Mouse (Mus musculus) kidney, embryonic 14.5 days (tissue): Measurements from ENCODE around the gene Fam222b. TPM values are rescaled to one million over a fixed set of nuclear protein-coding genes. Genes with fewer than 3 reads are reported as not detected.
A peak's percentile ranks its signal among the peaks of the same experiment; 100 is the strongest.

Experiments
- ATAC-seq: fragments of 200-750 bp; cut with Nextera tagmentation; 2 replicates; pipeline ENCODE4 v1.8.0; 2017; ENCODE audit warnings: moderate number of reproducible peaks, mild to moderate bottlenecking, moderate TSS enrichment, moderate library complexity; ENCODE audit not compliant: low FRiP score, low TSS enrichment
- H3K27ac ChIP-seq: fragments of 300-500 bp; sonication (generic); 2 replicates; pipeline ENCODE4 v1.5.1; 2014; ENCODE audit warnings: low read depth, mild to moderate bottlenecking, low read length, moderate library complexity, mixed read lengths
- H3K27me3 ChIP-seq: fragments of 300-500 bp; sonication (generic); 2 replicates; pipeline ENCODE4 v1.6.1; 2014; ENCODE audit warnings: mild to moderate bottlenecking, low read length; ENCODE audit not compliant: control insufficient read depth, insufficient read depth
- H3K36me3 ChIP-seq: fragments of 300-500 bp; sonication (generic); 2 replicates; pipeline ENCODE4 v1.6.1; 2014; ENCODE audit warnings: low read length, mixed read lengths; ENCODE audit not compliant: control insufficient read depth, insufficient read depth
- H3K4me1 ChIP-seq: fragments of 300-500 bp; sonication (generic); 2 replicates; pipeline ENCODE4 v1.6.1; 2014; ENCODE audit warnings: low read length, mixed read lengths; ENCODE audit not compliant: control insufficient read depth, insufficient read depth
- H3K4me2 ChIP-seq: fragments of 300-500 bp; sonication (generic); replicated peaks from 2 replicates; pipeline ENCODE4 v1.6.1; 2014; ENCODE audit warnings: low read depth, mild to moderate bottlenecking, low read length
- H3K4me3 ChIP-seq: fragments of 300-500 bp; sonication (generic); 2 replicates; pipeline ENCODE4 v1.5.1; 2014; ENCODE audit warnings: mild to moderate bottlenecking, low read length
- H3K9ac ChIP-seq: fragments of 300-500 bp; sonication (generic); 2 replicates; pipeline ENCODE4 v1.6.1; 2014; ENCODE audit warnings: low read depth, mild to moderate bottlenecking, low read length, moderate library complexity
- H3K9me3 ChIP-seq: fragments of 300-500 bp; sonication (generic); 2 replicates; pipeline ENCODE4 v1.6.1; 2016; ENCODE audit warnings: low read length; ENCODE audit not compliant: control insufficient read depth
- WGBS: fragments of 180-500 bp; shearing (Covaris S2); extraction: QIAGEN DNeasy Blood & Tissue Kit; methylation state at CpG from one replicate; pipeline ENCODE4 v1.1.7; 2014; 5-methylcytosine and 5-hydroxymethylcytosine counted together
- polyA plus RNA-seq: library from polyadenylated mRNA; unstranded; fragments of >200 nt; fragmentation: Nextera tagmentation; extraction: Ambion mirVana; gene quantifications from 2 replicates; pipeline ENCODE4 v1.2.1, GENCODE M21; 2014

Gene Fam222b
- polyA plus RNA-seq, 1 experiment from 2014 or later = 16.9 TPM

DNA sequence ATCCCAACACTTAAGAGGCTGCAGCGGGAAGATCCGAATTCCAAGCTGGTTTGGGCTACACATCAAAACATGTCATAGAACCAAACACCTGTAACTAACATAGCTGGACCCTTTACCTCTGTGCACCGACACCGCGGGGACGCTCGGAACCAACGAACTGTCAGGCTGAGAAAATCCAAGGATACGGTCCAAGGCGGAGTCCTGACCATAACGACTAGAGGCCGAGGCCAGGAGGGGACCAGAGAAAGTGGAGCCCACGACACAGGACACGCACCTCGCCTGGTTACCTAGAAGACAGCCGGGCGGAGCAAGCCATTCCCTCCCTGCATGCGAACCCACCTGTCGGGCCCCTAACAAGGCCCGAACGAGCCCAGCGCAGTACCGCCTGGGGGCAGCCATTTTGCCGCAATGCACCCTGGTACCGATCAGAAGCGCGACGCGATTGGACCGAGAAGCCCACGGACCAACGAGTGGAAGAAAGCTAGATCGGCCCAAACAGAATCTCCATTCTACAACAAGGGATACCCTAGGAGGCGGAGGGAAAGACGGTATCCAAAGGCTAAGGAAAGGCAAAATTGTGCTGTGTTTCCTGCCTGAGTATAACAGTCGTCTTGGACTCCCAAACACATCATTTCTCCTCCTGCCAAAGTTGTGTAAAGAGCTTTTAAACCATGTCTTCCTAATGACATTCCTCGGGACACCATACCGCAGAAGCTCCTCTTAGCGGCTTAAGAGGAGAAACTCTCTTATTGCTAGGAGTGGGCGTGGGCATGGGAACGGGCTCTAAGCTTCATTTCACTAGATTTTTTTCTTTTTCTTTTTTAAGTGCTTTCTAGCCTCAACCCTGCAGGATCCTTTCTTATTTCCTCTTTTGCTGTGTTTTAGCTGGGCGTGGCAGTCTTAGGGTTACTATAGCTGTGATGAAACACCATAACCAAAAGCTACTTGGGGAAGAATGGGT, 14.2 kb upstream of the Fam222b start, which contains the start of gene Eral1:
TSS of gene Eral1 (minus strand) at position 423 of the 961 bp plus-strand sequence.
- ATAC-seq = peak; percentile 95
- H3K4me1 ChIP-seq = peaks cover 8% of the 10 kb centered on the region; the same call in 1 of the 2 replicates
- 2% methylated on average over 42 of the region's 42 CpGs for WGBS

DNA sequence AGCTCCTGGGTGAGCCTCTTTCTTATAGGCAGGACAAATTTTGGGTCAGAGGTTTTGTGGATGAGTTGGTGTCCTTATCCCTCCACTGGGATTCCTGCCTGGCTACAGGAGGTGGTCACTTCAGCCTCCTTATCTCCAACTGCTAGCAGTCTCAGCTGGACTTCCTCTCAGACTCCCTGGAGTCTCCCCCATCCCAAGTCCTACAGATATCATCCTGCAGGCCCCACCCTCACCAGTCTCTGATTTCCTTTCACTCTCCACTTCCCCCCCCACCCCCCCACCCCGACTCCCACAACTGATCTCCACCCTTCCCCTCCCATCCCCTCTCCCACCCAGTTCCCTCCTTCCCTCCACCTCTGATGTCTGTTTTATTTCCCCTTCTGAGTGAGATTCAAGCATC, 10.9 kb upstream of the Fam222b start:
- WGBS = 36% methylated on average over 1 of the region's 1 CpGs
- H3K27me3 ChIP-seq = no peaks in the 10 kb centered on the region
- H3K9ac ChIP-seq = no peak overlapping the region
- H3K4me1 ChIP-seq = peaks cover 8% of the 10 kb centered on the region; the same call in 1 of the 2 replicates
- no peaks in the 10 kb centered on the region for H3K36me3 ChIP-seq
- no peaks in the 10 kb centered on the region for H3K9me3 ChIP-seq
- ATAC-seq = no peak
- H3K4me3 ChIP-seq = no peak overlapping the region
- H3K4me2 ChIP-seq = no peak overlapping the region
- no peak overlapping the region for H3K27ac ChIP-seq

More for the DNA sequence above, 14.2 kb upstream of the Fam222b start, which contains the start of gene Eral1:
- peak within 1 kb of the TSS; percentile 86 for H3K9ac ChIP-seq
- peak within 1 kb of the TSS; percentile 81 for H3K4me2 ChIP-seq
- H3K36me3 ChIP-seq = peaks cover 20% of the 10 kb centered on the region
- no peaks in the 10 kb centered on the region for H3K9me3 ChIP-seq
- no peaks in the 10 kb centered on the region for H3K27me3 ChIP-seq
- peak within 1 kb of the TSS; percentile 37; the same call in 1 of the 2 replicates for H3K27ac ChIP-seq
- peak within 1 kb of the TSS; percentile 96 for H3K4me3 ChIP-seq

- no peaks in the 10 kb centered on the region for H3K4me1 ChIP-seq
- H3K9me3 ChIP-seq = no peaks in the 10 kb centered on the region
- H3K4me3 ChIP-seq = no peak overlapping the region
- no peak for ATAC-seq
- H3K27ac ChIP-seq = no peak overlapping the region
- no peak overlapping the region for H3K9ac ChIP-seq
- H3K4me2 ChIP-seq = no peak overlapping the region
- 74% methylated on average over 4 of the region's 4 CpGs for WGBS
- H3K27me3 ChIP-seq = no peaks in the 10 kb centered on the region
- no peaks in the 10 kb centered on the region for H3K36me3 ChIP-seq
These were observed 7.5 kb upstream of the Fam222b start for GRCm38 (mm10) chr11:78086925-78087479.

DNA sequence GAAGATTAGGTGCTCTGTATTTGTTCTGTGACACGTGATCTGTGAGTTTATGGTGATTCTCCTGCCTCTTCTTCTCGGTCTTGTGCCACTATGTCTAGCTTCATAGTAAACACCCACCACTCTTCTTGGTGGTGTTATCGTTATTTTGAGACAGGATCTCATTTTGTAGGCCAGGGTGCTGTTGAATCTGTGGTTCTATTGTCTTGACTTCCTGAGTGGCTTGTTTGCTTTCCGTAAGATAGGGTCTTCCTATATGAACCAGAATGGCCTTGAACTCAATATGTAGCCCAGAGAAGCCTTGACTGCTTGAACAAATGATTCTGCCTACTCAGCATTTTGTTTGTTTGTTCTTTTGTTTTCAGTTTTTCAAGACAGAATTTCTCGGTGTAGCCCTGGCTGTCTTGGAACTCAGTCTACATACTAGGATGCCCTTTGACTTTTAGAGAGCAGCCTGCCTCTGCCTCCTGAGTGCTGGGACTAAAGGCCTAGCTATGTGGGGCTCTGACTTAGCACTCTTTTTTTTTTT, 6.6 kb upstream of the Fam222b start:
- no peak overlapping the region for H3K9ac ChIP-seq
- no peaks in the 10 kb centered on the region for H3K27me3 ChIP-seq
- H3K36me3 ChIP-seq = no peaks in the 10 kb centered on the region
- H3K4me1 ChIP-seq = no peaks in the 10 kb centered on the region
- no peak overlapping the region for H3K27ac ChIP-seq
- WGBS = 81% methylated on average over 5 of the region's 5 CpGs
- H3K9me3 ChIP-seq = no peaks in the 10 kb centered on the region
- no peak overlapping the region for H3K4me3 ChIP-seq
- no peak for ATAC-seq
- no peak overlapping the region for H3K4me2 ChIP-seq

- Histone ChIP-seq H3K36me3 (no peaks in the 10 kb centered on the region), H3K9ac (peak overlapping the region; percentile 88; the same call in 1 of the 2 replicates), H3K27me3 (no peaks in the 10 kb centered on the region), H3K4me2 (peak overlapping the region; percentile 83), H3K4me3 (peak overlapping the region; percentile 86), H3K9me3 (no peaks in the 10 kb centered on the region), H3K4me1 (peaks cover 17% of the 10 kb centered on the region; the same call in 1 of the 2 replicates), H3K27ac (peak overlapping the region; percentile 34; the same call in 1 of the 2 replicates)
- ATAC-seq = peak; percentile 62
- 55% methylated on average over 11 of the region's 11 CpGs for WGBS
These were observed 340 bp upstream of the Fam222b start for GRCm38 (mm10) chr11:78094137-78094503.

GRCm38 (mm10) chr11:78095144-78095516, 670 bp downstream of the Fam222b start:
- Histone ChIP-seq H3K27ac (peak overlapping the region; percentile 34; the same call in 1 of the 2 replicates), H3K36me3 (no peaks in the 10 kb centered on the region), H3K4me3 (peak overlapping the region; percentile 86), H3K9me3 (no peaks in the 10 kb centered on the region), H3K4me1 (peaks cover 17% of the 10 kb centered on the region; the same call in 1 of the 2 replicates), H3K9ac (peak overlapping the region; percentile 88), H3K4me2 (peak overlapping the region; percentile 83), H3K27me3 (no peaks in the 10 kb centered on the region)
- whole genome bisulfite sequencing = 29% methylated on average over 5 of the region's 5 CpGs
- no peak for ATAC-seq

- Histone ChIP-seq H3K36me3 (no peaks in the 10 kb centered on the region; the same call in 1 of the 2 replicates), H3K9ac (peak overlapping the region; percentile 12; the same call in 1 of the 2 replicates), H3K9me3 (no peaks in the 10 kb centered on the region), H3K4me2 (no peak overlapping the region; the same call in 1 of the 2 replicates), H3K27ac (no peak overlapping the region), H3K4me1 (peaks cover 17% of the 10 kb centered on the region; the same call in 1 of the 2 replicates), H3K4me3 (no peak overlapping the region), H3K27me3 (no peaks in the 10 kb centered on the region)
- 64% methylated on average over 3 of the region's 3 CpGs for WGBS
- ATAC-seq = no peak
These were observed 2.6 kb downstream of the Fam222b start for GRCm38 (mm10) chr11:78097077-78097476.

DNA sequence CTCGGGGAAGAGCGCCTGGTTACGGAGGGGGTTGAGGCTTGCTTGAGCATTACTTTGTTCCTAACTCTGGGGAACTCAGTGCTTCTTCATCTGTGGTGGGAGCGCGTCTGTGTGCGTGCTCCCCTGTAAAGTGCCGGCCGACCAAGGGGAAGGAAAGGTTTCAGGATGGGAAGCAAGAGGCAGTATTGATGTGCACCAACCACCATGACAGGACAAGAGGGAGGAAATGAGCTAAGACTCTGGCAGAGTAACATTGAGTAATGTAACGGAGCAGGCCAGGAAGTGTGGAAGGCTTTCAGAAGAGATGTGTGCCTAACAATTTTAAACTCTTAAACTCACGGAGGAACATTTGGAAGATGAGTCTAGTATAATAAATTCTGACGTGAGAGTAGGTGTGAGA, 6.3 kb downstream of the Fam222b start:
- Histone ChIP-seq H3K27me3 (no peaks in the 10 kb centered on the region), H3K9ac (no peak overlapping the region), H3K4me1 (peaks cover 11% of the 10 kb centered on the region; the same call in 1 of the 2 replicates), H3K4me2 (no peak overlapping the region), H3K27ac (no peak overlapping the region), H3K36me3 (no peaks in the 10 kb centered on the region; the same call in 1 of the 2 replicates), H3K9me3 (no peaks in the 10 kb centered on the region), H3K4me3 (no peak overlapping the region)
- WGBS = 91% methylated on average over 11 of the region's 11 CpGs
- no peak for ATAC-seq
